Mouse (Mus musculus): ENCODE results near the gene E2f1.

DNA sequence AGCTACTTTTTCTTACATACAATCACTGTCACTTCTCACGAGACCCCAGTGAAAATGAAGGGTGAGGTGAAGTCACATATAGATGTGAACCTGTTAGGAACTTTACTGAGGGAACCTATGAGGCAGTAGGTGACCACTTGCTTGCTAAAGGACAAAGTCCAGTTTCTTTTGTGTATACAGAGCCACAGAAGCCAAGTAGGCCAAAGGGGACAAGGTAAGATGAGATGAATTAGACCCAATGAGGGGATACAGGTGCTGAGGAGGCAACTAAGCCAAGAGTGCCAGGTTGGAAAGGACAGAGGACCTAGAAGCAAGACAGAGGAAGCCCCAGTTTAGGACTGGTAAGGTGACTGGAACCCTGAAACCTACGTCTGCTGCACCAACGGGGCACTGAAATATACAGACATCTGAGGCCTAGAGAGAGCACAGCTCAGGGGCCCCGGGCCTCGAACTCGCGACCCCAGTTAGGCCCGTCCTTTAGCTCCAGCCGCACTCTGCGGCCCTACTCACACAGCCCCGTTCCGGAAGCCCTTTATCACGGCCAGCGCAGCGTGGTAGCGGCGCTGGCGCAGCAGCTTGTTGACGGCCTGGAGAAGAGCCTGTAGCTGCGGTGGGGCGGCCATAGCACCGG, 33.4 kb upstream of the E2f1 start:
- TF ChIP-seq CTCF (IDR thresholded peaks at IDR 0.05; ENCODE audit: control insufficient read depth, insufficient read depth, low read length) (no peak), POLR2A (IDR thresholded peaks at IDR 0.05; ENCODE audit: borderline replicate concordance, control insufficient read depth, low read depth, low read length) (no peak)

All from bone marrow, adult 2 months (tissue).